Mouse (Mus musculus) thymus, adult 2 months (tissue): ENCODE results near the gene Golga7b. TPM values are rescaled to one million over a fixed set of nuclear protein-coding genes. Genes with fewer than 3 reads are reported as not detected.

Experiments used
- DNase-seq: peaks from one replicate; pipeline ENCODE4 v3.0.0; 2021
- H3K27ac ChIP-seq: fragments of 200-500 bp; 2 replicates; pipeline ENCODE4 v1.5.1; 2012; ENCODE audit warnings: low read length, control low read depth; ENCODE audit not compliant: control insufficient read depth, insufficient read depth
- H3K27me3 ChIP-seq: fragments of 200-500 bp; 2 replicates; pipeline ENCODE4 v1.6.1; 2012; ENCODE audit warnings: mild to moderate bottlenecking, low read length, moderate library complexity, mixed read lengths; ENCODE audit not compliant: control insufficient read depth, insufficient read depth
- H3K36me3 ChIP-seq: fragments of 200-500 bp; 2 replicates; pipeline ENCODE4 v1.6.1; 2012; ENCODE audit warnings: mild to moderate bottlenecking, low read length, moderate library complexity; ENCODE audit not compliant: control insufficient read depth, insufficient read depth
- H3K4me1 ChIP-seq: fragments of 200-500 bp; replicated peaks from 2 replicates; pipeline ENCODE4 v1.6.1; 2012; ENCODE audit warnings: low read length; ENCODE audit not compliant: control insufficient read depth, insufficient read depth
- H3K4me3 ChIP-seq: fragments of 200-500 bp; 2 replicates; pipeline ENCODE4 v1.5.1; 2012; ENCODE audit warnings: mild to moderate bottlenecking, low read length, control low read depth, moderate library complexity; ENCODE audit not compliant: control insufficient read depth, insufficient read depth
- CTCF ChIP-seq: fragments of 200-500 bp; IDR thresholded peaks from 2 replicates; pipeline ENCODE4 v1.5.1; 2012; ENCODE audit warnings: mild to moderate bottlenecking, control low read depth, low read length, moderate library complexity, borderline replicate concordance; ENCODE audit not compliant: control insufficient read depth, poor library complexity, insufficient read depth; ENCODE audit errors: extremely low read depth
- POLR2A ChIP-seq: fragments of 200-500 bp; IDR thresholded peaks from 2 replicates; pipeline ENCODE4 v1.6.1; 2012; ENCODE audit warnings: mild to moderate bottlenecking, low read length, control low read depth, moderate library complexity; ENCODE audit not compliant: control insufficient read depth, poor library complexity, insufficient read depth; ENCODE audit errors: extremely low read depth
- WGBS: fragments of 180-500 bp; shearing (Covaris S2); methylation state at CpG from one replicate; pipeline ENCODE4 v1.1.7; 2018; 5-methylcytosine and 5-hydroxymethylcytosine counted together
- polyA plus RNA-seq: library from polyadenylated mRNA; depleted of rRNA; stranded (reverse); fragments of >200 nt; gene quantifications from 2 replicates; pipeline ENCODE4 v1.2.3, GENCODE M21; 2012

Gene Golga7b
- polyA plus RNA-seq, 1 experiment, result 0.84 TPM

DNA sequence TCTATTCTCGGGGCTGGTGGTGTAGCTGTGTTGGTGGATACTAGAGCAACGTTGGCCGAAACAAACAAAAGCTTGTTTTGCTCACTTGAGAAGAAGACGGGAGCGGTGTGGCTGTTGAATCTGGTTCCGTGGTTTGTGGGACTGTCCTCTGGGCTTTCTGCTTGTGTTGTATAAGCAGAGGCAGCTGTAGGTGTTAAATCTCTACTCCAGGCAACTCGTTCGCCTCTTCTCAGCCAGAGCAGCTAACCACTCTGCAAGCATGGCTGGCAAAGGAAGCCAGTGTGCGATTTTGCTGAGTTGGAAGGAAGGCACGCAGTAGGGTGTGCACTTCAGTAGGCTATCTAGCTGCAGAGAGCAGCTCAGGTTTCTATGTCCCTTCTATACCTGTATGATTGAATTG is 20.9 kb upstream of the Golga7b start:
- no peak overlapping the region for H3K4me3 ChIP-seq
- no peak for DNase-seq
- no peaks in the 10 kb centered on the region; the same call in 1 of the 2 replicates for H3K4me1 ChIP-seq
- H3K27ac ChIP-seq, result no peak overlapping the region
- TF ChIP-seq CTCF, result no peak
- no peak for TF ChIP-seq POLR2A
- WGBS, result 18% methylated on average over 10 of the region's 10 CpGs
- no peaks in the 10 kb centered on the region for H3K27me3 ChIP-seq
- no peaks in the 10 kb centered on the region for H3K36me3 ChIP-seq

DNA sequence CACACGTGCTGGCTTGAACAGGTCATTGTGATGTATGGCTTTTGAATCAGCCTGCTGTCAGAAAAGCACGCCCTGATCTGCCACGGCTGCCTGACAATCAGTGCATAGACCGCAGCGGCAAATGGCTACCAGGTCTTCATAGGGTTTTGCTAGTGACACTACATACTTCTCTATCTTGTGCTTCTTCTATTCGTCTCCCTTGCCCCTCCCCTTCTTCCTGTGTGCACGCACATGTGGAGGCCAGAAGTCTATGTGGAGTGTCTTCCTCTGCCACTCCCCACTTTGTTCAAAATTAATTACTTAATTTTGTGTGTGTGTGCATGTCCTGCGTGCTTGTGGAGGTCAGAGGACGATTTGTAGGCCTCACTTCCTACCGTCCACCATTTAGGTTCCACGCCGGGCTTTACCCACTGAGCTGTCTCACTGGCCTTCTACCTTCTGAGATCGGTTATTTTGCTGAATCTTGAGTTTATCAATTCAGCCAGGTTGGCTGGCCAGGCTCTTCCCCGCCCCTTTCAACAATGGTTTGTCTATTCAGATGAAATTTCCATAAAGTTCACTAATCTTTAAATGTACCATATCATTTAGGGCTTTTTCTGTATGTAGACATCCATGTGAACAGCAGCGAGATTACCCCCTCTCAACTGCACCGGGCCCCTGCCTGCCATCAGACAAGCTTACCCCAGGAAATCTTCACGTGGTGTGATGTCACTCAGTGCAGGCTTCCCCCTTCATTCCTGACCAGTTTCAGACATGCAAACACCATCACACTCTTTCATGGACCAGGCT is 17.7 kb upstream of the Golga7b start:
- Histone ChIP-seq H3K4me1 (no peaks in the 10 kb centered on the region; the same call in 1 of the 2 replicates), H3K36me3 (no peaks in the 10 kb centered on the region), H3K27ac (no peak overlapping the region), H3K4me3 (no peak overlapping the region), H3K27me3 (no peaks in the 10 kb centered on the region)
- no peak for DNase-seq
- WGBS, result 78% methylated on average over 17 of the region's 17 CpGs
- no peak for TF ChIP-seq POLR2A
- TF ChIP-seq CTCF, result no peak

DNA sequence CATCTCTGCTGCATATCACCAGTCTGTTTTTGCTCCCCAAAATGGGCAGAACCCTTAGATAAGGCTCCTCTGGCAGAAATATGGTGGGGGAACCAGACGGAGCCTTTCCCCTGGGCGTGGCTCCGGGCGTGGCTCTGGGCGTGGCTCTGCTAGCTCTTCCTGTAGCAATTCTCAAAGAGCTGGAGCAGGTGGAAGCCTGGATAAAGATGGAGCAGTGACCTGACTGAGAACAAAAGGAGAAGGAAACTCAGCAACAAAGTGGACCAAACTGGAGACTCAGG is 17.1 kb upstream of the Golga7b start:
- H3K27me3 ChIP-seq, result no peaks in the 10 kb centered on the region
- H3K4me1 ChIP-seq, result no peaks in the 10 kb centered on the region; the same call in 1 of the 2 replicates
- no peak for DNase-seq
- TF ChIP-seq POLR2A (no peak), CTCF (no peak)
- 89% methylated on average over 5 of the region's 5 CpGs for WGBS
- H3K36me3 ChIP-seq, result no peaks in the 10 kb centered on the region
- H3K27ac ChIP-seq, result no peak overlapping the region
- no peak overlapping the region for H3K4me3 ChIP-seq

DNA sequence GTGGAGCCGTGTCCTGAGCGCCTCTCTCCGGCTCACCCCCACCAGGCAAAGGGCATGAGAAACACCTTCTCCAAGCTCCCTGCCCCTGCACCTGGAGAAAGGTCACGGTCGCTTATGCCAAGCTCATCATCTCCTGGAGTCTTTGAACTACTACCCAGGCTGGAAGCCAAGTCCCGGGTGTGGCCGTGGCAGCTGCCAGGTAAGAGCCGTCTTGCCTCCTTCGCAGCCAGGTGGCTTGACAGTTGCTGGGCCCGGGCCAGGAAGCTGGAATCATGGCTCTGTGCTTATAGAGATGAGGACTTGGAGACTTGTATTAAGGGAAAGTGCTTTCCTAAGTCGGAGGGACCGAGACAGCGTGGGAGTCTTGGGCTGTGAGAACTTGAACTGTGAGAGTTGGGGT is 16.4 kb upstream of the Golga7b start:
- 93% methylated on average over 13 of the region's 13 CpGs for WGBS
- TF ChIP-seq POLR2A (no peak), CTCF (no peak)
- no peaks in the 10 kb centered on the region for H3K27me3 ChIP-seq
- H3K36me3 ChIP-seq, result no peaks in the 10 kb centered on the region
- no peaks in the 10 kb centered on the region; the same call in 1 of the 2 replicates for H3K4me1 ChIP-seq
- H3K4me3 ChIP-seq, result no peak overlapping the region
- no peak for DNase-seq
- H3K27ac ChIP-seq, result no peak overlapping the region

DNA sequence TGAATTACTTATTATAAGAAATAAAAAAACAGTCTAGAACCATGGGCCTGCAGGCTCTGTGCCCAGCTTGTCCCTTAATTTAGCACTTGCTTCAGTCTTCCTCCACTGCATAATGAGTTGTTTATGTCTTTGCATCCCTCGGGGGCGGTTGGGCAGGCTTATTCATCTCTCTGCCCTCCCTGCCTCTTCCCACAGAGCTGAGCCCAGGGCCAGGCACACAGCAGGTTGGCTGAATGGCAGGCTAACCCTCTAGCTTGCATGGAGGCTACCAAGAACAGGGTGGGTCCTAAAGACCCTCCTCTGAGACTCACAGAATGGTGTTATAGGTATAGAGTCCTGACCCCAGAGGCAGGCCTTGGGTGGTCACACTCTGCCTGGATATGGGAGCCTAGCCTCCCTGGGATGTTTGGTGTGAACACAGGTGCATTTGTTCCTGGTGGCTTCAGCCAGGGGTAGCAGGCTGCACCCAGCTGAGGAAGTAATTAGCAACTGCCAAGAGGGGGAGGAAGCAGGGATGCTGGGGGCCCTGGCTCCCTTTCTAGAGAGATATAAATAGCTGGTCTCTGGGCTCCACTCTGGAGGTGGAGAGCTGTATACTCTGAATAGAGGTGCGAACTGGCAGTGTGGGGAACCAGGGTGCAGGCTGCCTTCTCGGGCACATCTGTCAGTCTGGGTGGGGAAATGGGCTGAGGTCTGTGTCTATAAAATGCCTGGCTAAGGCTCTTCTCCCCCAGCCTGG is 9.6 kb upstream of the Golga7b start:
- Histone ChIP-seq H3K4me1 (no peaks in the 10 kb centered on the region), H3K27me3 (no peaks in the 10 kb centered on the region), H3K27ac (no peak overlapping the region), H3K4me3 (no peak overlapping the region), H3K36me3 (no peaks in the 10 kb centered on the region)
- TF ChIP-seq POLR2A (no peak), CTCF (no peak)
- no peak for DNase-seq
- WGBS, result 26% methylated on average over 4 of the region's 4 CpGs

DNA sequence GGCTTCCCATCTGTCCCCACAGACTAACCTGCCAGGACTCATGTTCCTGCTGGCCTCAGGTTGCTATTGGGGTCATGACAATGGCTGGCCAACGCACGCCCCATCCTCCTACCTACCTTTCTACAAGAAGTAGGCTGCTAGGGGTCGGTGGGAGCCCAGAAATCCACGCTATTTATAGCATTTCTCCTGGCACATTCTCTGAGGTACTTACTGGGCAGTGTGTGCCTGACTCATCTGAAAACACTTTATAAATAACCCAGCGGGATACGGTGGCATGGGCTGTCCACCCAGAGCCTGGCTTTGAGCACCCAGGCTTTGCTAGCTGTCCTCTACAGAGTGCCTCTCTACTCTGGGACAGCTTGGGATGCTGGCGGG is 9.0 kb upstream of the Golga7b start:
- no peaks in the 10 kb centered on the region for H3K27me3 ChIP-seq

DNA sequence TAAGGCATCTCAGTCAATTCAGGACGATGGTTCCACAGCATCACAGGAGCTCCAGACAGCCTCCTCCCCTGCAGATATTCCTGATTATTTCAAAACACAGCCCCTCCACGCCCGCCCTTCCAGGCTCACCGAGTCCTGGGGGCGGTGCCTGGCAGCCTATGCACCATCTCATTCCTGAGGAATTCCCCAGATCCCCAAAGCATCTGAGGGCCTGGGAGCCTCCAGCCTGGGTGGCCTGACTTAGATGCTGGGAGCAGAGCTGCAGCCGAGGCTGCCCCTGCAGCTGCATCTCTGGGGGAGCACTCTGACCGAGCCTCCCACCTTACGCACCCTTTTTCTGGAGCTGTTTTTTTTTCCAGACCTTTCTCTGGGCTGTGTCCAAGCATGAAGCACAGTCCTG is 6.5 kb upstream of the Golga7b start:
- Histone ChIP-seq H3K4me3 (no peak overlapping the region), H3K36me3 (no peaks in the 10 kb centered on the region), H3K27me3 (no peaks in the 10 kb centered on the region), H3K27ac (no peak overlapping the region), H3K4me1 (no peaks in the 10 kb centered on the region)
- no peak for TF ChIP-seq POLR2A
- no peak for TF ChIP-seq CTCF
- no peak for DNase-seq
- 93% methylated on average over 8 of the region's 8 CpGs for WGBS

More for the DNA sequence above, 9.0 kb upstream of the Golga7b start:
- Histone ChIP-seq H3K4me1 (no peaks in the 10 kb centered on the region), H3K36me3 (no peaks in the 10 kb centered on the region), H3K27ac (no peak overlapping the region), H3K4me3 (no peak overlapping the region)
- 66% methylated on average over 7 of the region's 7 CpGs for WGBS
- TF ChIP-seq CTCF (no peak), POLR2A (no peak)
- DNase-seq, result no peak
